Mouse (Mus musculus): ENCODE measurements around the gene Scml4. TPM values are rescaled to one million over a fixed set of nuclear protein-coding genes. Genes with fewer than 3 reads are reported as not detected.

Scml4 gene
- total RNA-seq, 1 experiment from 2014 or later = 5.0 TPM

GRCm38 (mm10) chr10:42903054-42903453 is 42.9 kb downstream of the Scml4 start:
- DNase-seq = no peak

GRCm38 (mm10) chr10:42908562-42908961 is 48.4 kb downstream of the Scml4 start:
- DNase-seq = no peak

GRCm38 (mm10) chr10:42910567-42910966 is 50.4 kb downstream of the Scml4 start:
- no peak for DNase-seq

- DNase-seq = no peak
These were observed 51.9 kb downstream of the Scml4 start for GRCm38 (mm10) chr10:42912056-42912455.

GRCm38 (mm10) chr10:42913196-42913595 is 53.0 kb downstream of the Scml4 start:
- DNase-seq = no peak

GRCm38 (mm10) chr10:42914146-42914545 is 54.0 kb downstream of the Scml4 start:
- no peak for DNase-seq

GRCm38 (mm10) chr10:42917355-42917754 is 57.2 kb downstream of the Scml4 start:
- DNase-seq = no peak

GRCm38 (mm10) chr10:42919786-42920185 is 59.6 kb downstream of the Scml4 start:
- DNase-seq = no peak

GRCm38 (mm10) chr10:42925103-42925866 is 65.1 kb downstream of the Scml4 start:
- no peak for DNase-seq

GRCm38 (mm10) chr10:42930121-42930650 is 70.0 kb downstream of the Scml4 start:
- DNase-seq = peak; percentile 70

GRCm38 (mm10) chr10:42932862-42933480 is 72.8 kb downstream of the Scml4 start:
- no peak for DNase-seq

- no peak for DNase-seq
These were observed 74.5 kb downstream of the Scml4 start for GRCm38 (mm10) chr10:42934672-42935071.

GRCm38 (mm10) chr10:42936205-42936604 is 76.0 kb downstream of the Scml4 start:
- DNase-seq = no peak

GRCm38 (mm10) chr10:42938361-42938760 is 78.2 kb downstream of the Scml4 start:
- no peak for DNase-seq

GRCm38 (mm10) chr10:42939691-42940090 is 79.5 kb downstream of the Scml4 start:
- DNase-seq = no peak

- no peak for DNase-seq
These were observed 80.3 kb downstream of the Scml4 start for GRCm38 (mm10) chr10:42940193-42941050.

GRCm38 (mm10) chr10:42941278-42941677 is 81.1 kb downstream of the Scml4 start:
- no peak for DNase-seq

GRCm38 (mm10) chr10:42941697-42942221 is 81.6 kb downstream of the Scml4 start:
- DNase-seq = peak; percentile 35

GRCm38 (mm10) chr10:42942300-42942699 is 82.1 kb downstream of the Scml4 start:
- DNase-seq = no peak

- DNase-seq = no peak
These were observed 85.1 kb downstream of the Scml4 start for GRCm38 (mm10) chr10:42945316-42945715.

GRCm38 (mm10) chr10:42947336-42947735 is 87.2 kb downstream of the Scml4 start:
- no peak for DNase-seq

GRCm38 (mm10) chr10:42950252-42950751 is 90.1 kb downstream of the Scml4 start:
- peak; percentile 38 for DNase-seq
